Mouse (Mus musculus): ENCODE measurements around the gene Trip10. TPM values are rescaled to one million over a fixed set of nuclear protein-coding genes. Genes with fewer than 3 reads are reported as not detected.

Gene Trip10
- total RNA-seq, 1 experiment from 2014 or later: 64.8 TPM

GRCm38 (mm10) chr17:57234254-57234928, 14.9 kb upstream of the Trip10 start:
- no peak for DNase-seq

GRCm38 (mm10) chr17:57235803-57236202, 13.5 kb upstream of the Trip10 start:
- DNase-seq: no peak

- no peak for DNase-seq
Observed at GRCm38 (mm10) chr17:57237181-57237580, 12.1 kb upstream of the Trip10 start.

- DNase-seq: no peak
Observed at GRCm38 (mm10) chr17:57243650-57244370, 5.4 kb upstream of the Trip10 start.

- no peak for DNase-seq
Observed at GRCm38 (mm10) chr17:57245311-57245929, 3.8 kb upstream of the Trip10 start.

GRCm38 (mm10) chr17:57246663-57247392, 2.4 kb upstream of the Trip10 start:
- no peak for DNase-seq

GRCm38 (mm10) chr17:57247393-57248200, 1.7 kb upstream of the Trip10 start:
- DNase-seq: peak; percentile 83

- DNase-seq: peak; percentile 80
Observed at GRCm38 (mm10) chr17:57248201-57248699, 1.0 kb upstream of the Trip10 start, which contains the start of gene Gpr108. Gene Gpr108 (minus strand): TSS chr17:57248446.

GRCm38 (mm10) chr17:57248771-57249170, 484 bp upstream of the Trip10 start:
- no peak for DNase-seq

- DNase-seq: peak; percentile 64
Observed at GRCm38 (mm10) chr17:57250461-57251160, 1.4 kb downstream of the Trip10 start.

- no peak for DNase-seq
Observed at GRCm38 (mm10) chr17:57251431-57251830, 2.2 kb downstream of the Trip10 start.

GRCm38 (mm10) chr17:57253306-57253705, 4.1 kb downstream of the Trip10 start:
- DNase-seq: no peak

- no peak for DNase-seq
Observed at GRCm38 (mm10) chr17:57255354-57255753, 6.1 kb downstream of the Trip10 start.

- no peak for DNase-seq
Observed at GRCm38 (mm10) chr17:57256921-57257485, 7.7 kb downstream of the Trip10 start.

- DNase-seq: no peak
Observed at GRCm38 (mm10) chr17:57258191-57258590, 8.9 kb downstream of the Trip10 start.

GRCm38 (mm10) chr17:57259742-57260141, 10.5 kb downstream of the Trip10 start:
- no peak for DNase-seq

GRCm38 (mm10) chr17:57260351-57260750, 11.1 kb downstream of the Trip10 start:
- DNase-seq: no peak

GRCm38 (mm10) chr17:57261286-57261685, 12.0 kb downstream of the Trip10 start:
- DNase-seq: no peak

GRCm38 (mm10) chr17:57261796-57262195, 12.5 kb downstream of the Trip10 start:
- DNase-seq: no peak

- no peak for DNase-seq
Observed at GRCm38 (mm10) chr17:57262901-57263550, 13.8 kb downstream of the Trip10 start.

Measured in adrenal gland, postnatal 25 days (tissue).